Mouse (Mus musculus) right cerebral cortex, postnatal 14 days (tissue): ENCODE data around the gene Tead3.
A peak's percentile ranks its signal among the peaks of the same experiment; 100 is the strongest.

Source experiments
- DNase-seq: peaks from one replicate; pipeline ENCODE4 v3.0.0; 2022

The Tead3 gene

GRCm38 (mm10) chr17:28300850-28301249, 49.8 kb downstream of the Tead3 start:
- no peak for DNase-seq

GRCm38 (mm10) chr17:28300323-28300722, 50.3 kb downstream of the Tead3 start:
- DNase-seq = no peak

GRCm38 (mm10) chr17:28299669-28300320, 50.8 kb downstream of the Tead3 start:
- DNase-seq = no peak

GRCm38 (mm10) chr17:28298888-28299287, 51.7 kb downstream of the Tead3 start:
- DNase-seq = no peak

GRCm38 (mm10) chr17:28294449-28295333, 55.9 kb downstream of the Tead3 start:
- DNase-seq = no peak

- no peak for DNase-seq
These were observed 56.9 kb downstream of the Tead3 start for GRCm38 (mm10) chr17:28293716-28294115.

GRCm38 (mm10) chr17:28291346-28291745, 59.3 kb downstream of the Tead3 start:
- DNase-seq = no peak

- DNase-seq = no peak
These were observed 59.9 kb downstream of the Tead3 start for GRCm38 (mm10) chr17:28290671-28291070.

GRCm38 (mm10) chr17:28290262-28290661, 60.4 kb downstream of the Tead3 start:
- DNase-seq = peak; percentile 66

GRCm38 (mm10) chr17:28287980-28288379, 62.6 kb downstream of the Tead3 start:
- DNase-seq = no peak

- DNase-seq = no peak
These were observed 63.0 kb downstream of the Tead3 start for GRCm38 (mm10) chr17:28287578-28287977.

- no peak for DNase-seq
These were observed 63.7 kb downstream of the Tead3 start for GRCm38 (mm10) chr17:28286964-28287363.

- no peak for DNase-seq
These were observed 64.5 kb downstream of the Tead3 start for GRCm38 (mm10) chr17:28286133-28286532.

GRCm38 (mm10) chr17:28283199-28283598, 67.4 kb downstream of the Tead3 start:
- no peak for DNase-seq

- DNase-seq = no peak
These were observed 68.7 kb downstream of the Tead3 start for GRCm38 (mm10) chr17:28281866-28282441.
